Mouse (Mus musculus) cerebellum, adult 11-12 months (tissue): ENCODE results near the gene Rita1.

Experiments used
- DNase-seq: peaks from one replicate; pipeline ENCODE4 v3.0.0; 2022

Rita1 gene

GRCm38 (mm10) chr5:120570289-120570897 lies 42.0 kb downstream of the Rita1 start:
- DNase-seq = no peak

GRCm38 (mm10) chr5:120569791-120570190 lies 42.6 kb downstream of the Rita1 start:
- DNase-seq = no peak

GRCm38 (mm10) chr5:120568964-120569363 lies 43.4 kb downstream of the Rita1 start:
- no peak for DNase-seq

DNA sequence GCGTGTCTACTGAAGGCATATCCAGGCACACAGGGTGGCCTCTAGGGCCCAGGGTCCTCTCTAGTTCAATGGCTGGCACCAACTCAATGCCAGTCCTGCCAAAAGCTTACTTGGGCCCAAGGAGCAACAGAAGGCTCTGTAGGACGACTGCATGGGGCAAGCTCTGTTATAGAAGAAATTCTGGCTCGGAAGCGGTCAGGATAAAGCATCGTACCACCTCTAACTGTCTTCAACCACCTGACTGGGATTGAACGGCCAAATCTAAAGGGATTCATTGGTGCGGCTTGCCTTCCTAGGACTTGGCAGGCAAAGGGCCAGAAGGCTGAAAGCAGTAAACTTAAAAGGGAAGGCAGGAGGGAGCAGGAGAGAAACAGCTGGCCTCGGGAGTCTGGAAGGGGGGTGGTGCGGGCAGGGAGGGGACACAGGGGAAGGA lies 44.0 kb downstream of the Rita1 start:
- peak; percentile 81 for DNase-seq

DNA sequence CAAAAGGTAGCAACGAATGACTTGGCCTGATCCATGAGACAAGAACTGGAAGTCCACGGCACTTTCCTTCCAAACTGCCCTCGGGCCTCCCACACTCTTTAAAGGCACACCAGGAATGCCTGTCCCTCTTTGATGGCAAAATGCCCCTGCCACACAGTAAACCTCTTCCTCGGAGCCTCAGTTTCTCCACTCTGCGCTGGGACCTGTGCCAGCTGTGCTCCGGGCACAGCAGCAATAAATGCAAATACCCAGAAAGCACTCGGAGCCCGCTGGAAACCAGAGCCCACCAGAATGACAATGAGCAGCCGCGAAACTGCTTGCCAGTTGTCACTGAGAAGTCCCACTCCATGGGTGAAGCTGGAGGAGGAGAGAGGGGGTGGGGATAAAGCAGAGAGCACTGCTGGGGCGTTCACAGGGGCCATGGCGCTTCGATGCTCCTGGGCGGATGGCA lies 44.6 kb downstream of the Rita1 start:
- DNase-seq = peak; percentile 74

DNA sequence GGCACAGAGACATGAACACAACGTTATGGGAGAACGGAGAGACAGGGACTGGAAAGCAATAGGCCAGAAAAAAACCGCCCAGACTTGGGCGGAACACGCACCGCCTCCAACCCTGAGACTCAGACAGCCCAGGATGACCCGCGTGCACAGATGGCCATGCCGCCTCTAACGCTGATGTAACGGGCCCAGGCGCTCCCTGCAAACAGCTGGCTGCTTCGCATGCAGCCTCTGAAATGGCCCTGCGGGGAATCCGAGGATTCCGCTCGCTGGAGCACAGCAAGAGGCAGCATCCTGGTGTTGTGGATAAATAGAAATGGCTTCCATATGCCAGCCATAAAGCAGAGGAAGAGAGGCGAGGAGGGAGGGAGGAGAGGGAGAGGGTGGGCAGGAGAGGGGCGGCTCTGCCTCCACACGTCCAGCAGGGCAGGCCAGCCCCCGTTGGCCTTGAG lies 45.1 kb downstream of the Rita1 start:
- DNase-seq = peak; percentile 72

GRCm38 (mm10) chr5:120566681-120567252 lies 45.6 kb downstream of the Rita1 start:
- DNase-seq = peak; percentile 79

GRCm38 (mm10) chr5:120566101-120566500 lies 46.3 kb downstream of the Rita1 start:
- DNase-seq = peak; percentile 96

DNA sequence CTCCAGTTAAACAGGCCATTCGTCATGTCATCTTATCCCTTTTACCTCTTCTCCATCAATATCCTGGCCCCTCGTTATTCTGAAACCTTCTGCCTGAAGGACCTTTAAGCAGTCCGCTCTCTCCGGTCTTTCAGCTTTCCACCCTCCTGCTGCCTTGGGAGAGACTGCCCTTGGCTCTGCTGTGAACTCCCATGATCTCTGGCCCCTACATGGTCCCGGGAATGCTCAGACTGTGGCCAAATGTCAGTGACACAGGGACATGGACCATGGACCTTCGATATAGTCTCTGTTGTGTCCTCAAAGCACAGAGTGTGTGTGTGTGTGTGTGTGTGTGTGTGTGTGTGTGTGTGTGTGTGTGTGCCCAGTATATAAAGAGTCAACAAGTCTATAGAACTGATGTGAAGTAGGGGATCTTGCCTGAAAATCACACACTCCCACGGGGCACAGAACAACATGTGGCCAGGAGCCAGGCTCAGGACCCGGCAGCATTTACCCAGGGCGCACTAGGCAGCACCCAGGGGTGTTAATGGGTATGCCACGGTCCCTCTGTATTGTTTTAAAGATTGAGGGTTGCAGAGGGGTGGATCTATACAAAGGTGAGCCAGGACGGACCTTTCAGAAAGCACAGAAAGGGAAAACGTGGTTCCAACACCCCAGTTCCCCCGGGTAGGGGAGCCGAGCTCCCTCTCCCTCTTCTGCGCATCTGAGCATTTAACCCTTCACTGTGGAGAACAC lies 47.1 kb downstream of the Rita1 start:
- peak; percentile 60 for DNase-seq

DNA sequence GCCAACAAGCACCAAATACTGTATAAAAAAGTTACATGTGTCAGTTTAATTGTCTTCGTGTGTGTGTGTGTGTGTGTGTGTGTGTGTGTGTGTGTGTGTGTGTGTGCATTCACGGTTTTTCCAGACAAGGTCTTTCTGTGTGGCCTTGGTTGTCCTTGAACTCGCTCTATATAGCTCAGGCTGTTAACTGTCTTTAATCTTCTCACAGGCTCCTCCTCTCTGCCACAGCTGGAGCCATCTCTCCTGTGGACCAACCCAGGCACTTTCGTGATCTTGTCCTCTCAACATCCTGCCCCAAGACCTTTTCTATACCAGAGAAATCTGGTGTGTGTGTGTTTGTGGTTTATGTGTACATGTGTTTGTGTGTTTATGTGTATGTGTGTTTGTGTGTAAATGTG lies 48.5 kb downstream of the Rita1 start:
- DNase-seq = no peak

- no peak for DNase-seq
Measured at GRCm38 (mm10) chr5:120562956-120563913, 49.2 kb downstream of the Rita1 start.

DNA sequence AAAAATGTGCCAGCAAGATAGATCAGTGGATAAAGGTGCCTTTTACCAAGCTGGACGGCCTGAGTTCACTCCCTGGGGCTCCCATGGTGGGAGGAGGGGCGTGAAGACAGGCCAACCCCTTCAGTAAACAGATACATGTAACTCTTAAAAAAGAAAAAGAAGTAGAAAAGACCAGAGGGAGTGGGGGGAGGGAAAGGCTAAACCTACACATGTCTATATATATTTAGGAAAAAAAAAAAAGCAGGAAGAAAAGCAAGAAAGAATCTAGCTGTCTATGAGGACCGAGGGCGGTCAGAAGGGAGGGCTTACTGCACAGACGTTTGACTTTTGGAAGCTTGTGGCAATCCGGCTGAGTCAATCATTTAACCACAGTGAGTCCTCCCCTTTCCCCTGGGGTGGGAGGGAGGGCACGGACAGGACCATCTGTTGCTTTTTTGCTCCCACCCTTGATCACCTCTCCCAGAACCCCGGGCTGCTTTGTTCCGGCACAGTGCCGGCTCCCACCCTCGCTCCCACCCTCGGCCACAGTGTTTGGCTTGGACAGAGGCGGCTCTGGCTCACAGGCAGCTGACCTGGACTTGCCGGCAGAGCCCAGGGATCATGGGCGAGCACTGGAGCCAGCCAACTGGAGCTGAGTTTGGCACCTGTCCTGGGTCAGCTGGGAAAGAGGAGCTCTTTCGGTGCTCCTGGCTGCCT lies 51.6 kb downstream of the Rita1 start:
- peak; percentile 88 for DNase-seq

DNA sequence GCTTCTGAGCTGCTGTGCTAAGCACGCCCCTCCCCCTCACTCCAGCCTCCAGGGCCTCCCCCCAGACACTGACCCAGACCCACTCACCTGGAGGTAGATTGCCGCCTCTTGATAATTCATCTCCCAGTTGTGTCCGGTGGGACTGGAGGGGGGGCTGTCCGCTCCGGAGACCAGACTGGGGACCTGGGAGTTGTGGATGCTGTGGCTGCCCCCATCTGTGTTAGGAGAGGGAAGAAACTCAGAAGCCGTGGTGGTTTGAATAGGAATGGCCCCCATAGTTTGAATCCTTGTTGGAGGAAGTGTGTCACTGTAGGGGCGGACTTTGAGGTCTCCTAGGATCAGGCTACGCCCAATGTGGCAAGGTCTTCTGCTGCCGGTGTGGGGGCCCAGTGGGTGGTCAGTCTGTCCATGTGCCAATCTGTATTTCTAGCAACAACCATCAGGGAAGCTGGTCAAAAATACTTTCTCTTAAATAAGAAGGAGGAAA lies 52.2 kb downstream of the Rita1 start:
- DNase-seq = peak; percentile 72

GRCm38 (mm10) chr5:120558762-120559161 lies 53.6 kb downstream of the Rita1 start:
- peak; percentile 43 for DNase-seq

GRCm38 (mm10) chr5:120558041-120558440 lies 54.3 kb downstream of the Rita1 start:
- DNase-seq = peak; percentile 55

DNA sequence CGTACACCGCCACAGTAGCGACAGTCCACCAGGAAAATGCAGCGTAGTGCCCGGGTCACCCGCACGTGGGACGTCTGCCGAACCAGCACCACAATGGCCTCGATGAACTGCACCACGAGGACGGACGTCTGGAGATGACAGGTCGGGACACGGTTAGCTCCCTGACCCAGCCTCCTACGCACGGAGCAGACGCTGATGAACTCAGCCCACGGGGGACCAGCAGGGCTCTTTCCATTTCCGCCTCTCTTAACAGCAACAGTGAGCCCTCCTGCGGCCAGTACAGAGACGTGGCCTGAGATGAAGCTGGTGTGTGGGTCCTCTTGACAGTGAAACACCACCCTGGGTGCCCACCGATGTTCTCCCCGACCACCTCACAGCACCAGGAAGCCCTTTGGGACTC lies 56.5 kb downstream of the Rita1 start:
- no peak for DNase-seq

- no peak for DNase-seq
Measured at GRCm38 (mm10) chr5:120550673-120551072, 61.7 kb downstream of the Rita1 start.

GRCm38 (mm10) chr5:120550137-120550536 lies 62.3 kb downstream of the Rita1 start:
- no peak for DNase-seq

GRCm38 (mm10) chr5:120548236-120548850 lies 64.0 kb downstream of the Rita1 start:
- DNase-seq = no peak
